Mouse (Mus musculus) intestine, embryonic 14.5 days (tissue): ENCODE data around the gene Ppp1r9a. TPM values are rescaled to one million over a fixed set of nuclear protein-coding genes. Genes with fewer than 3 reads are reported as not detected.

Experiments
- ATAC-seq: fragments of 200-750 bp; cut with Nextera tagmentation; replicated peaks from 2 replicates; pipeline ENCODE4 v1.8.0; 2017; ENCODE audit warnings: low read depth, moderate number of reproducible peaks, moderate TSS enrichment, moderate library complexity; ENCODE audit not compliant: low FRiP score, low TSS enrichment
- DNase-seq: peaks from one replicate; pipeline ENCODE4 v3.0.0-alpha.2; 2018; ENCODE audit warnings: low spot score
- H3K27ac ChIP-seq: fragments of 300-500 bp; sonication (generic); 2 replicates; pipeline ENCODE4 v1.5.1; 2014; ENCODE audit warnings: low read depth, mild to moderate bottlenecking, control low read depth
- H3K27me3 ChIP-seq: fragments of 300-500 bp; sonication (generic); replicated peaks from 2 replicates; pipeline ENCODE4 v1.6.1; 2014; ENCODE audit warnings: low read length, control low read depth; ENCODE audit not compliant: control insufficient read depth, insufficient read depth
- H3K36me3 ChIP-seq: fragments of 300-500 bp; sonication (generic); 2 replicates; pipeline ENCODE4 v1.6.1; 2014; ENCODE audit warnings: low read length, control low read depth; ENCODE audit not compliant: control insufficient read depth, insufficient read depth
- H3K4me1 ChIP-seq: fragments of 300-500 bp; sonication (generic); replicated peaks from 2 replicates; pipeline ENCODE4 v1.6.1; 2014; ENCODE audit warnings: low read length, control low read depth, mixed read lengths; ENCODE audit not compliant: control insufficient read depth, insufficient read depth
- H3K4me2 ChIP-seq: fragments of 300-500 bp; sonication (generic); 2 replicates; pipeline ENCODE4 v1.6.1; 2014; ENCODE audit warnings: low read length
- H3K4me3 ChIP-seq: fragments of 300-500 bp; sonication (generic); 2 replicates; pipeline ENCODE4 v1.5.1; 2014; ENCODE audit warnings: low read depth, low read length, control low read depth, mixed read lengths
- H3K9ac ChIP-seq: fragments of 300-500 bp; sonication (generic); 2 replicates; pipeline ENCODE4 v1.6.1; 2014; ENCODE audit warnings: mild to moderate bottlenecking, low read length
- H3K9me3 ChIP-seq: fragments of 300-500 bp; sonication (generic); 2 replicates; pipeline ENCODE4 v1.6.1; 2016; ENCODE audit warnings: low read length, control low read depth; ENCODE audit not compliant: control insufficient read depth
- WGBS: fragments of 180-500 bp; shearing (Covaris S2); extraction: QIAGEN DNeasy Blood & Tissue Kit; methylation state at CpG from one replicate; pipeline ENCODE4 v1.1.7; 2014; 5-methylcytosine and 5-hydroxymethylcytosine counted together
- polyA plus RNA-seq: library from polyadenylated mRNA; unstranded; fragments of >200 nt; fragmentation: Nextera tagmentation; extraction: Ambion mirVana; gene quantifications from 2 replicates; pipeline ENCODE4 v1.2.1, GENCODE M21; 2014

The Ppp1r9a gene
- polyA plus RNA-seq, 1 experiment from 2014 or later: 22.7 TPM

- no peaks in the 10 kb centered on the region for H3K36me3 ChIP-seq
- no peaks in the 10 kb centered on the region for H3K27me3 ChIP-seq
- H3K4me3 ChIP-seq: no peak overlapping the region
- peak; percentile 79 for DNase-seq
- H3K4me2 ChIP-seq: peak overlapping the region; percentile 23
- ATAC-seq: peak; percentile 88
- peaks cover 13% of the 10 kb centered on the region; the same call in 1 of the 2 replicates for H3K4me1 ChIP-seq
- H3K27ac ChIP-seq: peak overlapping the region; percentile 85
- no peak overlapping the region for H3K9ac ChIP-seq
- no peaks in the 10 kb centered on the region for H3K9me3 ChIP-seq
- WGBS: 25% methylated on average over 22 of the region's 22 CpGs
Observed at GRCm38 (mm10) chr6:5005491-5006275, 103.0 kb downstream of the Ppp1r9a start.

GRCm38 (mm10) chr6:5006283-5006946 lies 103.7 kb downstream of the Ppp1r9a start:
- DNase-seq: no peak
- no peak for ATAC-seq
- Histone ChIP-seq H3K4me3 (no peak overlapping the region), H3K4me1 (peaks cover 19% of the 10 kb centered on the region; the same call in 1 of the 2 replicates), H3K36me3 (no peaks in the 10 kb centered on the region), H3K27ac (peak overlapping the region; percentile 85), H3K4me2 (peak overlapping the region; percentile 23), H3K27me3 (no peaks in the 10 kb centered on the region), H3K9ac (no peak overlapping the region), H3K9me3 (no peaks in the 10 kb centered on the region)
- WGBS: 76% methylated on average over 6 of the region's 6 CpGs

GRCm38 (mm10) chr6:5008166-5008565 lies 105.4 kb downstream of the Ppp1r9a start:
- Histone ChIP-seq H3K4me2 (no peak overlapping the region), H3K4me1 (peaks cover 19% of the 10 kb centered on the region), H3K9ac (no peak overlapping the region), H3K36me3 (no peaks in the 10 kb centered on the region), H3K4me3 (no peak overlapping the region), H3K27me3 (no peaks in the 10 kb centered on the region), H3K9me3 (no peaks in the 10 kb centered on the region), H3K27ac (no peak overlapping the region; the same call in 1 of the 2 replicates)
- DNase-seq (no peak), ATAC-seq (no peak)
- WGBS: 52% methylated on average over 2 of the region's 2 CpGs

GRCm38 (mm10) chr6:5008603-5009002 lies 105.9 kb downstream of the Ppp1r9a start:
- H3K27ac ChIP-seq: no peak overlapping the region; the same call in 1 of the 2 replicates
- DNase-seq (no peak), ATAC-seq (no peak)
- H3K36me3 ChIP-seq: no peaks in the 10 kb centered on the region
- H3K4me3 ChIP-seq: no peak overlapping the region
- no peak overlapping the region for H3K4me2 ChIP-seq
- 46% methylated on average over 15 of the region's 15 CpGs for WGBS
- H3K9ac ChIP-seq: no peak overlapping the region
- H3K9me3 ChIP-seq: no peaks in the 10 kb centered on the region
- H3K4me1 ChIP-seq: peaks cover 19% of the 10 kb centered on the region
- no peaks in the 10 kb centered on the region for H3K27me3 ChIP-seq

GRCm38 (mm10) chr6:5010553-5011416 lies 108.1 kb downstream of the Ppp1r9a start:
- Histone ChIP-seq H3K4me2 (no peak overlapping the region), H3K9me3 (no peaks in the 10 kb centered on the region), H3K36me3 (no peaks in the 10 kb centered on the region), H3K4me3 (no peak overlapping the region), H3K4me1 (peaks cover 25% of the 10 kb centered on the region), H3K9ac (no peak overlapping the region), H3K27ac (no peak overlapping the region), H3K27me3 (no peaks in the 10 kb centered on the region)
- no peak for ATAC-seq
- WGBS: 45% methylated on average over 11 of the region's 11 CpGs
- DNase-seq: peak; percentile 51

GRCm38 (mm10) chr6:5012794-5013193 lies 110.1 kb downstream of the Ppp1r9a start:
- 51% methylated on average over 4 of the region's 4 CpGs for WGBS
- peak; percentile 49 for DNase-seq
- no peak overlapping the region for H3K9ac ChIP-seq
- H3K4me2 ChIP-seq: no peak overlapping the region
- H3K27me3 ChIP-seq: no peaks in the 10 kb centered on the region
- H3K4me3 ChIP-seq: no peak overlapping the region
- peaks cover 24% of the 10 kb centered on the region for H3K4me1 ChIP-seq
- no peak for ATAC-seq
- H3K36me3 ChIP-seq: no peaks in the 10 kb centered on the region
- no peaks in the 10 kb centered on the region for H3K9me3 ChIP-seq
- H3K27ac ChIP-seq: no peak overlapping the region

GRCm38 (mm10) chr6:5014567-5014966 lies 111.8 kb downstream of the Ppp1r9a start:
- Histone ChIP-seq H3K27me3 (no peaks in the 10 kb centered on the region), H3K4me3 (no peak overlapping the region), H3K4me1 (peaks cover 27% of the 10 kb centered on the region), H3K9ac (no peak overlapping the region), H3K27ac (no peak overlapping the region), H3K9me3 (no peaks in the 10 kb centered on the region), H3K4me2 (no peak overlapping the region), H3K36me3 (no peaks in the 10 kb centered on the region)
- ATAC-seq (no peak), DNase-seq (peak; percentile 51)
- WGBS: 58% methylated on average over 6 of the region's 6 CpGs

- H3K27ac ChIP-seq: no peak overlapping the region
- ATAC-seq (no peak), DNase-seq (peak; percentile 55)
- H3K4me3 ChIP-seq: no peak overlapping the region
- no peak overlapping the region for H3K4me2 ChIP-seq
- WGBS: 63% methylated on average over 2 of the region's 2 CpGs
- peaks cover 27% of the 10 kb centered on the region for H3K4me1 ChIP-seq
- H3K9me3 ChIP-seq: no peaks in the 10 kb centered on the region
- H3K27me3 ChIP-seq: no peaks in the 10 kb centered on the region
- H3K36me3 ChIP-seq: no peaks in the 10 kb centered on the region
- no peak overlapping the region for H3K9ac ChIP-seq
Observed at GRCm38 (mm10) chr6:5015173-5015572, 112.5 kb downstream of the Ppp1r9a start.
